Mouse (Mus musculus): ENCODE data around the gene Ufc1.
"Not testable (repeated sequence)": the region's sequence is repeated elsewhere in the genome, so short reads cannot be mapped to it uniquely, and the experiment has no call there.

The Ufc1 gene

DNA sequence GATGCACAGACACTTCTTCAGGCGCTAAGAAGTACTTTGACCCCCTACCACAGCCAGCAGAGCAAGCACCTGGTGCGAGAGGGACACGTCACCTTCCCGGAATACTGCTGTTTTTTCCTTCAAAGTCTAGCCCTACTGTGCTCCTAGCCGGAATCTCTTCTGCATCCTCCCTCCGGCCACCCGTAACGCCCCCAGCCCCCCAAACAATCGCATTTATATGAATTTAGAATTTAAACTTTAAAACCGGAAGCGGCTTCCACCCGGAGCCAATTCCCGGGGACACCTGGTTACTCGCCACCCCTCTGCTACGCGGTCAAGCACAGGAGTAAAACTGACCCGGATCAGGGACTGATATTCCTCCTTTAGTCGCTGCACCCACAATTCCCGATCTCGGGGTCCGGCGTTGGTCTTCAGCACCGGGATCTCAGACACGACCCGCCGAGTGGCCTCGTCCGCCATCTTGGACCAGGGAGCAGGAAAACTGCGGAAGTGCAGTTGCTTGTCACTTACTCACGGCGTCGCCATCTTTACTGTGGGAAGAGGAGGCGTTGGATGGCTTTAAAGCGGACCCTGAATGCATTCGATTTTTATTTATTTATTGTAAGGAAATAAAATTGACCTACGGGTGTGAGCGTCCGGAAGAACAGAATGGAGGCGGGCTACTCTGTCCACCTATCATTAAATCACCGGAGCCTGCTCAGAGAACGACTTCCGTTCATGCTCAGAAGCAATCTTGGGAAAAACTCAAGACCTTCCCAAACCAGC lies at the start of gene Ufc1:
Ufc1 (minus strand) TSS at position 727 of the 765 bp plus-strand sequence.
- peak; percentile 93 for DNase-seq (ENCODE audit: low read depth, low spot score)

DNA sequence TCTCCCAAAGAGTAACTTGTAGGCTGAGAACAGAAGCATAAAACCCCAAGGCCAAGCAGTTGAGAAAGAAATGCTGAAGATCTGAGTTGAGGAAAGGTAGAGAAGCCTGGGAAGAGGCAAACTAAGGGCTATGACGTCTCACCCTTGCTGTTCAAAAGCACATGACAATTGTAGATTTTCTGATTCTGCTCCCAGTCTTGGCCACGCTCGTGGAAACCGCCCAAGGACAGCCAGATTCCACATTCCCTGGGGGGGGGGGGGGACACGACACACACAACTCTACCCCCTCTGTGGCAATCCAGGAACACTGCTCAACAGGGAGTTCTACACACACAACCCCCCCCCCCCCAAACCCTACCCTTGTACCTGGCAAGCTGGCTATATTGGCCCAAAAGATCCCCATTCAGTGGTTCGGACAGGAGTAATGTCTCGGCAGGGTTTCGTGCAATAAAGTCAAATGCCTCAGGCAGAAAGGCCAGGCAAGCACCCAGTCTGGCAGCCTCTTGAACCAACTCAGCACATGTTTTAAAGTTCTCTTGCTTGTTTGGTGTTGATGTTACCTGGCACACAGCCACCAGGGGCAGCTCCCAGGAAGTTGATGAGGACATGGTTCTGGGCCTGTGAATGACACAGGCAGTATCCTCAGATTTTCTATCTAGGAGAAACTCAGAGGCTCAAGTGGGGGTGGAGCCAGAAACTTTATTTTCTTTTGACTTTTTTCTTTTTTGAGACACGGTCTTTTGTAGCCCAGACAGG lies 49.3 kb upstream of the Ufc1 start:
- peak; percentile 50 for DNase-seq (ENCODE audit: low read depth, low spot score)

DNA sequence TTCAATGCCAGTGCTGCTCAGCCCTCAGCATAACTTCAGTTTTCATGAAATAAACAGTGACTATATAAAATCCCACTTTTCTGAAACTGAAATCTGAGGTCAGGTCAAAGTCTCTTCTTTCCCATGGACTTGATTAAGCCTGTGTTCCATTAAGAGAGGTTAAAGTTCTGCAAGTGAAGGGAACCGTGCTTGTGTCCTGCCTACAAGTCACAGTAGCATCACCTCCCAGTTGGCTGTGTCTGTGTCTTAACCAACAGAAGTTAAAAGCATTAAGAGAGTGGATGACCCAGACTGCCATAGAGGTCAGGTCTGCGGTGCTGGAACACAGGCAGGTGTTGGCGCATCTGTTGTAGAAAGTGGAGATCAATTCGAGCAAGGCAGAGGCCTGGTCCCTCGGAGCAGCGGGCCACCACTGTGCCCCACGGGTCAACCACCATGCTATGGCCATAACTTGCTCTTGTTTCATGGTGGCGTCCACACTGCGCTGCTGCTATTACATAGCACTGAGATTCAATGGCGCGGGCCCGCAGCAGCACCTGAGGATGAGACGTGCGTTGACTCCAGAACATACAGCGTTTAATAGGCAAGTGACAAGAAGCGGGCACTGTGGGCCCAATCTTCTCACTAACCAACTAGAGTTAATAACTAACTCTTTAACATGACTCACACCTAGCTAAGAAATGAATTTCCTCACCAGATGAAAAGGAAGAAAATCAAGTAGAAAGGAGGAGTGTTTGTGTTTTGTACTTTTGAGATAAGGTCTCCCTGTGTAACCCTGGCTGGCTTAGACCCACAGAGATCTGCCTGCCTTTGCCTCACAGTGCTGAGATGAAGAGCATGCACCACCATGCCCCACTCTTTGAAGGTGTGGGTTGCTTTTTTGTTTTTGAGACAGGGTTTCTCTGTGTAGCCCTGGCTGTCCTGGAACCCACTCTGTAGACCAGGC lies 47.7 kb upstream of the Ufc1 start:
- DNase-seq (ENCODE audit: low read depth, low spot score), result no peak

DNA sequence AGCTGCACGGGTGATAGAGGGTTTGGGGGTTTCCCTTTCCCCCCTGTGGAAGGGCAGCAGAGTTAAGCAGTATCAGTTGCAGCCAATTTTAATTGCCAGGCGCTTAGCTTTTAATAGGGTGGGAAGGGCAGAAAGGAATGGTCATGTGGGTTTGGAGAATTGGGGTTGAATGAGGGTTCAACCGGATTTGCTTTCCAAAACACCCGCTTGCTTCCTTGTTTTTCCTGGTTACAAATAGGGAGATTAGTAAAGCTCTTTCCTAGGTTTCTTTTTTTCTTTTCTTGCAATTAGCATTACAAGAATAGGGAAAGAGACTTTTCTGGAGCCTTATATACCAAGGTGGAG lies 35.4 kb upstream of the Ufc1 start:
- DNase-seq (ENCODE audit: low read depth, low spot score), result no peak

DNA sequence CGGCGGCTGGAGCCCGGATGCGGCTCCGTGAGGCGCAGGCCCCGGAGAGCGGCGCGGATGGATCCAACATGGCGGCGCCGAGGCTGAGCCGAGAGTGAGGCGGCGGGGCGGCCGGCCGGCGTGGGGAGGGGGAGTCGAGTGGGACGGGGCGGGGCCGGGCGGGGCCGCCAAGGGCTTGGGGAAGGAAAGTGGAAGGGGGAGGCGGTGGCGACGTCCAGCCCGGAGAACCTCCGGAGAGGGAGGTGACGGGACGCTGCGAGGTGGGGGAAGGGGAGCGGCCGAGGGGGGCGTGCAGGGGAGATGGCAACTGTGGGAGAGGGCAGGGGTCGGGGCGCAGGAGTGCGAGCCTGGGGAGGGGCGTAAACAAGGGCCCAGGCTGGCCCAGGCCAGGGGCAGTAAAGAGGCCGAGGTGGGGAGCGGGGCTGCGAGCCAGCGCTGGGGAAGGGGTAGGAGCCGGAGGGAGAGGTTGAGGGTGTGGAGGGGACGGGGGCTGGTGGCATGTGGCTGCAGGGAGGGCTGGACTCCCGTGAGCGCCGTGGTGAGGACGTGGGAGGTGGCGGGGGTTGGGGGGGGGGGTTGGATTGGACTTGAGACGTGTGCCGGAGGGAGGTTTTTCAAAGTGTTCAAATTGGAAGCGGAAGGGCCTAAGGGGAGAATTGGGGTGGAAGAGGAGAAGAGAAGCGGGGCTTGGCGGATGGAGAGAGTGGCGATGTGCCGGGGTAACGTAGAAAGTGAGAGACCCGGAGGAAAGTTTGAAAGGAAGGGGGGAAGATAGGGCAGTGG lies 34.8 kb upstream of the Ufc1 start:
- DNase-seq (ENCODE audit: low read depth, low spot score), result peak; percentile 56

DNA sequence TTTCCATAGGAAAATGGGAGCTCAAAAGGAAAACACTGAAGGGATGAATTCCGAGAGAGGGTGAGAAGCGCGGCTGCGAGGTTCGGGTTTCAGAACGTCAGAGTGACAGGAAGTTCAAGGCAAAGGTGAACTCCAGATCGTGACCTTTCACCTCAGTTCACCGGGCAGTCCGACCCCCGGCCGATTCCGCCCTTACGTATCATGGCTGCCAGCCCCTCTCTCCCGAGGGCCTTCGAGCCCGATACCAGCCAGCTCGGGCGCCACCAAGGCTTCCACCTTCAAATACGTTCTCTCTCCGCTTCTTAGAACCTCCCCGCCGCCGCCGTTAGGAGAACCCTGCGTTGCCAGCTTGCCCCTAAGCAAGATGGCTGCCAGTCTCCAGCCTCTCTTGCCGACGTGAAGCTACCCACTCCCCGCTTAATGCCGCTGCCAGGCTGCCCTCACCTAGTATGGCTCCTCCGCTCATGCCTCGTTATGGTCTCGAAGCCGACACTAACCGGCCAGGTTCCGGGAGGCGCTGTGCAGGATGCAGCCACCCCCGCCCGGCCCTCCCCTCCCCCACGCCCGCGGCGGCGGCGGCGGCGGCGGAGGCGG lies 34.1 kb upstream of the Ufc1 start, which contains the start of gene Dedd:
Dedd (plus strand) TSS at position 307 of the 594 bp plus-strand sequence.
- DNase-seq (ENCODE audit: low read depth, low spot score), result peak; percentile 98

DNA sequence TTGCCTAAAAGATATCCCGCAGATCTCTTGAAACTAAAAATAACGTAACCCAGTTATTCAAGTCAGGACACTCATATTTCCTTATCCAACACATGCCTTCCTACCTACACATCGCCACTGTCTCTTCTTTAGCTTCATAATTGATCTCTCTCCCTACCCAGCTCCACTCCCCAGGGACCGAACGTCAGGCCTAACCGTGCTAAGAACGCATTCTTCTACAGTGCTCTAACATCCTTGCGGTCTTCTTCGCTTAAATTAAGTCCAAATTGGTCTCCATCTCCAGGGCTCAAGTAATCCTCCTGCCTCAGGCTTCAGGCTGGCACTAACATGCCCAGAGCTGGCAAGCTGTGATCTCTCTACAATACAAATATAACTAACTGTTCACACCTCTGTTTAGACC lies 33.4 kb upstream of the Ufc1 start:
- peak; percentile 45 for DNase-seq (ENCODE audit: low read depth, low spot score)

DNA sequence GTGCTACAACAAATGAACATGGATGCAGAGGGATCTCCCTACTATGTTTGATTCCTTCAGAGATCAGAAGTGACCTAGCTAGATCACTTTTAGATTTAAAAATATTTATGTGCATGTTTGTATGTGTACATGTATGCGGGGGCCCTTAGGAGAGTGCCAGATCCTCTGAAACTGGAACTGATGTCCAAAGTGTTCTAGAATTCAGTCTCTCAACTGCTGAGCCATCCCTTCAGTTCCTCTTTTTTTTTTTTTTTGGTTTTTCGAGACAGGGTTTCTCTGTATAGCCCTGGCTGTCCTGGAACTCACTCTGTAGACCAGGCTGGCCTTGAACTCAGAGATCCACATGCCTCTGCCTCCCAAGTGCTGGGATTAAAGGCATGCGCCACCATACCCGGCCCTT lies 31.8 kb upstream of the Ufc1 start:
- not testable (repeated sequence) for DNase-seq (ENCODE audit: low read depth, low spot score)

DNA sequence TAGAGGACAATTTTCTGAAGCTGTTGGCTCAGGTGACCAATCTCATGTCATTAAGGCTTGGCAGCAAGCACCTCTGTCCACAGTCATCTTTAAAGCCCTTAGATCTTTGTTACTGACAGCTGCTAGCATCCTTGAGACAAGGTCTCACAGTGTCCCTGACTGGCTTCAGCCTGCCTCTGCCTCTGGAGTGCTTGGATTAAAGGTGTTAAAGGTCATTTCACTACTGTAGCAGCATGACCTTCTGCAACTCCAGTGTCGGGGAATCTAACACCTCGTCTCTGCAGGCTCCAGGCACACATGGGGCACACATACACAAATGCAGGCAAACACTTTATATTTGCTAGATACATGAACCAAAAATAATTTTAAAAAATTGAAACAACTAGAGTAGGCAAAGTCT lies 30.7 kb upstream of the Ufc1 start:
- DNase-seq (ENCODE audit: low read depth, low spot score), result no peak

DNA sequence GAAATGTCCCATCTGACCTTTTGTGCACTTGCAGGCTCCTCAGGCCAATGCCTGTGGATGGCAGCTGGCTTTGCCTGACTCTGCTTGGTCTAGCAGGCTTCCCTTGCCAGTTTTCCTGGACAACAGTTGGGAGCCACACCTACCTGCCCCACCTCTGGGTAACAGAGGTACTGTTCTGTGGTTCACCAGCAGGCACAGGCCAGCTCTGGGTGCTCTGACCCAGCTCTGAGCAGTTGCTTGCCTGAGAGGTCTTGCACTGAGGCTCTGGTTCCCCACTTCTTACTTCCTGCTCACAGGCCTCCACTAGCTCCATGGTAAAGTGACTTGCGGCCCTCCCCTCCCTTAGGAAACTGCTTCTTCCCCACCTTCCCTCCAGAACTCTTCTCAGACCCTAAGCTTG lies 27.2 kb upstream of the Ufc1 start:
- no peak for DNase-seq (ENCODE audit: low read depth, low spot score)

DNA sequence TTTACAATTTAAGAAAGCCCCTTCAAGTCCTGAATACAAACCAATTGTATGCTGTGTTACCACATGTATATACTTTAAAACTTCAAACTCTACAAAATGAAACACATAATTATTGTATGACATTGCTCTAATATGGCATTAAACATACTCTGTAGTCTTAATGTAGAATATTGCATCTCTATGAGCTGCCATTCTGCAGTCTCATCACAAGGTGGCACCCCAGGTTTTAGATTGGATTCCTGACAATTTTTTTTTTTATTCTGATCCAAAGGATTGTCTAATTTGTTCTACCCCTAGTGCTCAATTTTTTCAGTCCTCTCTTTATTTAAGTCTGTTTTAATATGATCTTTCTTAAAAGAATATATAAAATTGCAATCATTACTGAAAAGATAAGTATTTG lies 26.6 kb upstream of the Ufc1 start:
- DNase-seq (ENCODE audit: low read depth, low spot score), result peak; percentile 54

DNA sequence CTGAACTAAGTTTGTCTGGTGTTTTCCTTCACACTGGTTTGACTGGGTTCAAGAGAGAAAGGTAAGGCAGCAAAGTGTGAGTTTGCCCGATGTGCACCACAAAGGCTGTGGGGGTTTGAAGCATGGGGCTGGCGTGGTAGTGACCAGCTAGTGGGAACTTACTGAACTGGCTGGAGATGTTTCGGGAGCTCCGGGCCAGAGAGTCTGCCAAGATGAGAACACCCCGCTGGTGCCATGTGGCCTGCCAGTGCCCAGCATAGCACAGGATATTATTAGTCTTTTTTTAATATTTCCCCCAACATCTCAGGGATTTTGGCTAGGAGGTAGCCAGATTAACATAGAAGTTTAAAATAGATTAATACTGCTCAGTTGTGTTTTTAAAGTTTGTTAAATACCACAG lies 25.3 kb upstream of the Ufc1 start:
- DNase-seq (ENCODE audit: low read depth, low spot score), result no peak

DNA sequence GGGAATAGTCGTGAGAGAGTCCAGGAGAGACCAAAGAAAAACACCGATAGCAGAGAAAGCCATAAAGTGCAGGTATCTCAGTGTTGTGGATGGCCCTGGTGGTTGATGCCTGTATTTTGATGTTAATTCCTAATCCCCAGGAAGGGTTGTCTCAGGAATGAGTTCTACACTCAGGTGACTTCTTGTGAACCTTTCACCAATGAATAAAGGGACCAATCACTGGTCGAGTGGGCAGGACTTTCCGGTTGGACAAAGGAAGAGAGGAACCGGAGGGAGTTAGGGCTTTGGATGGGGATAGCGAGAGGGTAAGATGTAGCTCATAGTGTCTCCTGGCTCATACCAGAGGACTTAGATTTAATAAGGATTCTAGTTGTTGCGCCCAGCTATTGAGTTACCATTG lies 24.9 kb upstream of the Ufc1 start:
- no peak for DNase-seq (ENCODE audit: low read depth, low spot score)

DNA sequence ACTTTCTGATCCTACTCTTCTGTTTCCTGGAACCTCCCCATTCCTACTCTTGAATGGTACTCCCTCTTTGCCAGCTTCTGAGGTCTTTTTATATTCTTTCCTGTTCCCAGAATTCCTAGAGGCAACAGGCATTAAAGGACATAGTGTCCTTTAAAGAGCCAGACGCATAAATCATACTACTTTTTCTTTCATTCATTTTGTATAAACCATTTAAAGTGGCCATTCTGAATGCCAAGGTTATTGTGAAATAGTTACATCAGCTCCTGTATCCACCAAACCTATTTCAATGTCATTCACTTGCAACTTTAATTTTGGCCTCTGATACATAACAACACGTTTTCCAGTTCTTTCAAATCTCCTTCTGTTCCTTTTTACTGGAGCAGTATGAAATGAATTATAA lies 14.5 kb upstream of the Ufc1 start:
- DNase-seq (ENCODE audit: low read depth, low spot score), result no peak

DNA sequence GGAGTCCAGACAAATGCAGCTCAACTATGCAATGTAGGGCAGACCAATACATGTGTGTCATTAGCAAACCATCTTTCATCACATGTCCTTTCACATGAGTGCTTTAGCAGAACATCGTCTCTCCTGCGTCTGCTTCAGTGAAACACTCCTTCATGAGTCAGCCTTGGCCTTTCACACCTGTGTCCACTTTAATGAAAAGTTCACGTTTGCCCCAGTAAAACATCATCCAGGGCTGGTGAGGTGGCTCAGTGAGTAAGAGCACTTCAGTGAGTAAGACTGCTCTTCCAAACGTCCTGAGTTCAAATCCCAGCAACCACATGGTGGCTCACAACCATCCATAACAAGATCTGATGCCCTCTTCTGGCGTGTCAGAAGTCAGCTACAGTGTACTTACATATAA lies 11.3 kb upstream of the Ufc1 start:
- not testable (repeated sequence) for DNase-seq (ENCODE audit: low read depth, low spot score)

DNA sequence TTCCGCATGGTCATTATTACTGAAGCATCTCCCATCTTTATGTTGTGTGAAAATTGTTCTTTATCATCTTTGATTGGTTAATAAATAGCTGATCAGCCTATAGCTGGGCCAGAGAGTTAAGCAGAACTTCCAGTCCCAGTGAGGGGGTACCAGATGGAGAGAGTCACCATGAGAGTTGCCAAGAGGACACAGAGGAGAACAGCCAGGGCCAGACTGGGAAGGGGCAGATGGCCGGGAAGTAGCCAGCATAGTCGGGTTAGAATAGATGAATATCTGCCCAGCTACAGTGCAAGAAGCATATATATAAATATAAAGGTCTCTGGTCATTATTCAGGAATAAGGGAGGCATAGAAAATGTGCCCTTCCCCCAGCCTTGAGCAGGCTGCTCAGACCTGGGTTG lies 3.4 kb upstream of the Ufc1 start:
- no peak for DNase-seq (ENCODE audit: low read depth, low spot score)

DNA sequence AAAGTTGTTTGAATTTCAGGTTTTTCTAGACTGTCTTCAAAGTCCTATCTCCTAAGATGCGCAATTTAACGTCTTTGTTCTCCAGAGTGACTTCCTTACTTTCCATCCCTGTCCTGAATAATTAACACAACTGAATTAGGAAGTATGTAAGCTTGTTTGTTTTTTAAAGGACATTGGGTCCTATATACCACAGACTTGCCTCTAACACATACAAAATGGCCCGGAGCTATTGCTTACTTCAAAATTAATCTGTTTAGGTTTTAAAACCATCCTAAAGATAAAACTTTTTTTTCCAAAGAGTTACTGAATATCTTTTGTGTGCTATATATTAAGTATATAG lies 209 bp upstream of the Ufc1 start:
- DNase-seq (ENCODE audit: low read depth, low spot score), result no peak

DNA sequence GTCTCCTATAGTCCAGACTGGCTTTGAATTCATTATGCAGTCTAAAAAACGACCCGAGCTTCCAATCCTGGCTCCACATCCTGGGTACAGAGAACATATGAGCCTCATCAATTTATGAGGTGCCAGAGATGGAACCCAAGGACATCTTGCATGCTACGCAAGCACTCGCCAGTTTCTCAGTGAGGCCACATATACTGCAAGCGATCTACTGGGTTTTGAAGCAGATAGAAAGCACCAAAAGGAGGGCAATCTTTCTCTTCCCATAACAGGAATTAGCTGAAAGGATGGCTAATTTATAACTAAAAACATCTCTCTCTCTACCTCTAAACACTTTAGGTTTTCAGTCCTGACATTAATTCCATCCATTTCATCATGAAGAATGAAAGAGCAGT lies 922 bp downstream of the Ufc1 start:
- DNase-seq (ENCODE audit: low read depth, low spot score), result no peak

DNA sequence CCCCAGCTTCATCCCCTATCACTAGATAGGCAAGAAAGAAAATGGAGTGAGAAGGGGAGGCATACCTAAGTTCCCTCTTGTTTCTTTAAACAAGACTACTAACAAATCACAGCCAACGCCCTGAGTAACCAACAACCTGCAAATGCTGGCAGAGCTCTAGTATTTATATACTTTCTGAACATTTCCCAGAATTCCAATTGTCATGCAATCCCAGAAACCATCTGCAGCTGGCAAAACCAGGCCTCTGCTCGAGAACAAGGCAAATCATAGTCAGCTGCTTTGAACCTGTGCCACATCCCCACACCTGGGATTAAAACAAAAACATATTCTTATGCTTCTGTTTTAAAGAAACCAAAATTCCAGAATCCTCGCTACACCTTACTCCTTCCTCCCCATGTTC lies 1.5 kb downstream of the Ufc1 start:
- no peak for DNase-seq (ENCODE audit: low read depth, low spot score)

DNA sequence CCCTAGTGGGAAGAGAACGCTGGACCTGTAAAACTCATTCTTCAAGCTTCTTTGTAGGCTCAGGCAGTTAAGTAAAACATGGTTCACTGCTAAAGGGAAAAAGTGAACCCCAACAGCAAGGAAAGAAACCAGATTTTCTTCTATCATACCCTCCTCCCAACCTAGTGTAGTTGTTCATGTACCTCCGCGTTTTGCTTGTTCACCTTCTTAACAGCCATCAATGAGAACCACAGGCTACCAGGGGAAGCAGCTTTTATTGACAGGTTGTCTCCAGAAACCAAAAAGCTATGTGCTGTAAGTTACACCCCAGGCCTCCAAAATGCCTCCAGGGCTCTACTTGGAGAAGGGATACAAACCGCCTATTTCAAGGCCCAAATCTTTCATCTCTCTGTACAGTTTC lies 6.5 kb downstream of the Ufc1 start:
- DNase-seq (ENCODE audit: low read depth, low spot score), result no peak

All from A20 (cell line).